In genomic region chr8:120487729-120488510, GRCm38 (mm10) we compare ENCODE assay signal across 8 mouse cellular contexts.
DNase-seq lines count a peak whose midpoint lies in the region; ATAC-seq and TF ChIP-seq lines count a peak whose summit lies in the region.

No protein-coding gene starts in this region.

- peak; percentile 17; the same call in 1 of the 2 replicates for ATAC-seq in embryonic facial prominence, embryonic 15.5 days (ENCODE audit: insufficient number of reproducible peaks, low FRiP score, low TSS enrichment, low read depth)
- ATAC-seq in heart, embryonic 14.5 days (ENCODE audit: insufficient number of reproducible peaks, insufficient read depth, low FRiP score, low read depth) = 0 out of 2 replicates have a peak, but pooled peaks have one; percentile 9
- peak; percentile 39 for ATAC-seq in liver, postnatal 0 days
- peak; percentile 54 for ATAC-seq in neural tube, embryonic 11.5 days (ENCODE audit: insufficient read depth, low FRiP score, low TSS enrichment)

- peak overlapping the region; percentile 72 to 94 (median 87) for H3K4me3 ChIP-seq in CH12.LX (replicated peaks in 1 of 3; ENCODE audit: low read depth in 2 of 3, low read length in 2 of 3, poor library complexity in 1 of 3)
- peak overlapping the region; percentile 70 for H3K4me3 ChIP-seq in bone marrow, adult 2 months (replicated peaks; ENCODE audit: control insufficient read depth, low read depth, low read length)
- peak overlapping the region; percentile 70 for H3K4me3 ChIP-seq in embryonic facial prominence, embryonic 15.5 days (replicated peaks)
- peak overlapping the region; percentile 85 to 93 for H3K4me3 ChIP-seq in heart, embryonic 14.5 days (ENCODE audit: control insufficient read depth in 1 of 2, insufficient read depth in 1 of 2, low read depth in 1 of 2, low read length in 2 of 2)
- H3K4me3 ChIP-seq in liver, postnatal 0 days (ENCODE audit: low read depth, low read length) = peak overlapping the region; percentile 89
- H3K4me3 ChIP-seq in neural tube, embryonic 11.5 days (ENCODE audit: low read depth, low read length) = peak overlapping the region; percentile 90

- peak overlapping the region; percentile 95 for H3K27ac ChIP-seq in CH12.LX (ENCODE audit: insufficient read depth, low read depth)
- H3K27ac ChIP-seq in bone marrow, adult 2 months (ENCODE audit: control insufficient read depth, insufficient read depth, low read depth, low read length, poor library complexity) = peak overlapping the region; percentile 98
- peak overlapping the region; percentile 90 for H3K27ac ChIP-seq in embryonic facial prominence, embryonic 15.5 days (replicated peaks)
- H3K27ac ChIP-seq in heart, embryonic 14.5 days (replicated peaks in 1 of 2; ENCODE audit: control insufficient read depth in 1 of 2, insufficient read depth in 1 of 2, low read depth in 2 of 2, low read length in 2 of 2) = peak overlapping the region; percentile 81 to 97
- H3K27ac ChIP-seq in liver, postnatal 0 days (ENCODE audit: low read depth) = peak overlapping the region; percentile 96
- peak overlapping the region; percentile 99 for H3K27ac ChIP-seq in neural tube, embryonic 11.5 days (ENCODE audit: low read depth, low read length)

- dilution Hi-C loops in CH12.LX (cut with MboI; ENCODE audit: extremely low pct_ligation_motif_present, extremely low pct_unique_long_range_greater_than_20kb, low sequenced_read_pairs) = no loop called here

- peak; percentile 44; the same call in 1 of the 2 replicates for TF ChIP-seq POLR2A in CH12.LX (IDR thresholded peaks at IDR 0.05; ENCODE audit: low read depth, low read length)
- TF ChIP-seq POLR2A in bone marrow, adult 2 months (IDR thresholded peaks at IDR 0.05; ENCODE audit: borderline replicate concordance, control insufficient read depth, low read depth, low read length) = peak; percentile 78; the same call in 1 of the 2 replicates

- no peaks in the 10 kb centered on the region for H3K27me3 ChIP-seq in CH12.LX (replicated peaks)
- H3K27me3 ChIP-seq in embryonic facial prominence, embryonic 15.5 days = peaks cover 7% of the 10 kb centered on the region; the same call in 1 of the 2 replicates
- H3K27me3 ChIP-seq in heart, embryonic 14.5 days (ENCODE audit: control insufficient read depth, insufficient read depth, low read length) = no peaks in the 10 kb centered on the region
- H3K27me3 ChIP-seq in liver, postnatal 0 days (ENCODE audit: insufficient read depth, low read length) = no peaks in the 10 kb centered on the region
- H3K27me3 ChIP-seq in neural tube, embryonic 11.5 days (ENCODE audit: control insufficient read depth, insufficient read depth, low read length) = no peaks in the 10 kb centered on the region

- DNase-seq in CH12.LX (ENCODE audit: extremely low read depth) = peak; percentile 75
- DNase-seq in kidney, postnatal 36 days = peak; percentile 53 to 70
- DNase-seq in liver, postnatal 0 days = peak; percentile 80
- DNase-seq in neural tube, embryonic 11.5 days (ENCODE audit: low spot score) = peak; percentile 90
- peak; percentile 68 to 73 for DNase-seq in thymus, adult 18-20 months

- no peak for TF ChIP-seq EP300 in CH12.LX (IDR thresholded peaks at IDR 0.05; ENCODE audit: low read length)
- TF ChIP-seq EP300 in liver, postnatal 0 days (IDR thresholded peaks at IDR 0.05; ENCODE audit: low read depth) = no peak

- H3K9ac ChIP-seq in CH12.LX (ENCODE audit: insufficient read depth, low read depth) = peak overlapping the region; percentile 97
- peak overlapping the region; percentile 51 for H3K9ac ChIP-seq in embryonic facial prominence, embryonic 15.5 days
- peak overlapping the region; percentile 93 for H3K9ac ChIP-seq in heart, embryonic 14.5 days (ENCODE audit: low read length)
- peak overlapping the region; percentile 90 for H3K9ac ChIP-seq in liver, postnatal 0 days (replicated peaks)
- H3K9ac ChIP-seq in neural tube, embryonic 11.5 days (ENCODE audit: low read length) = peak overlapping the region; percentile 95

- H3K9me3 ChIP-seq in CH12.LX (replicated peaks; ENCODE audit: low read length) = peaks cover 6% of the 10 kb centered on the region
- H3K9me3 ChIP-seq in embryonic facial prominence, embryonic 15.5 days (replicated peaks) = no peaks in the 10 kb centered on the region
- no peaks in the 10 kb centered on the region for H3K9me3 ChIP-seq in heart, embryonic 14.5 days (ENCODE audit: control insufficient read depth, low read length)
- H3K9me3 ChIP-seq in liver, postnatal 0 days (ENCODE audit: low read length) = no peaks in the 10 kb centered on the region
- no peaks in the 10 kb centered on the region for H3K9me3 ChIP-seq in neural tube, embryonic 11.5 days (ENCODE audit: control insufficient read depth, low read length)

- no peak for TF ChIP-seq RAD21 in CH12.LX (IDR thresholded peaks at IDR 0.05; ENCODE audit: low read depth, low read length)

- TF ChIP-seq CTCF in CH12.LX (conservative IDR thresholded peaks at IDR 0.05 in 1 of 2, IDR thresholded peaks at IDR 0.05 in 1 of 2; ENCODE audit: low read depth in 2 of 2, low read length in 2 of 2) = no peak
- no peak for TF ChIP-seq CTCF in bone marrow, adult 2 months (IDR thresholded peaks at IDR 0.05; ENCODE audit: control insufficient read depth, insufficient read depth, low read length)
- TF ChIP-seq CTCF in liver, postnatal 0 days (IDR thresholded peaks at IDR 0.05; ENCODE audit: low read depth) = no peak

- H3K36me3 ChIP-seq in CH12.LX (replicated peaks in 1 of 2; ENCODE audit: control insufficient read depth in 1 of 2, insufficient read depth in 1 of 2, low read length in 1 of 2) = peaks cover 0 to 6% of the 10 kb centered on the region in 2 experiments
- H3K36me3 ChIP-seq in embryonic facial prominence, embryonic 15.5 days = no peaks in the 10 kb centered on the region
- no peaks in the 10 kb centered on the region for H3K36me3 ChIP-seq in heart, embryonic 14.5 days (ENCODE audit: control insufficient read depth, insufficient read depth, low read length)
- H3K36me3 ChIP-seq in liver, postnatal 0 days (replicated peaks; ENCODE audit: insufficient read depth, low read length) = no peaks in the 10 kb centered on the region
- H3K36me3 ChIP-seq in neural tube, embryonic 11.5 days (ENCODE audit: control insufficient read depth, insufficient read depth, low read length) = no peaks in the 10 kb centered on the region

- H3K4me1 ChIP-seq in CH12.LX (ENCODE audit: control insufficient read depth in 1 of 2, insufficient read depth in 2 of 2) = peaks cover 36 to 59% of the 10 kb centered on the region in 2 experiments
- H3K4me1 ChIP-seq in bone marrow, adult 2 months (ENCODE audit: control insufficient read depth, insufficient read depth, low read length) = peaks cover 11% of the 10 kb centered on the region
- peaks cover 90% of the 10 kb centered on the region for H3K4me1 ChIP-seq in embryonic facial prominence, embryonic 15.5 days
- peaks cover 53 to 66% of the 10 kb centered on the region in 2 experiments for H3K4me1 ChIP-seq in heart, embryonic 14.5 days (ENCODE audit: control insufficient read depth in 2 of 2, insufficient read depth in 2 of 2, low read length in 2 of 2)
- peaks cover 54% of the 10 kb centered on the region for H3K4me1 ChIP-seq in liver, postnatal 0 days (ENCODE audit: insufficient read depth)
- peaks cover 61% of the 10 kb centered on the region for H3K4me1 ChIP-seq in neural tube, embryonic 11.5 days (ENCODE audit: control insufficient read depth, insufficient read depth, low read length)

- WGBS in bone marrow, adult 2 months = under 1% methylated on average over 53 of the region's 55 CpGs
- under 1% methylated on average over 47 of the region's 55 CpGs for WGBS in embryonic facial prominence, embryonic 15.5 days
- under 1% methylated on average over 48 of the region's 55 CpGs for WGBS in heart, embryonic 14.5 days
- 1% methylated on average over 46 of the region's 55 CpGs for WGBS in liver, postnatal 0 days (ENCODE audit: insufficient replicate concordance)
- WGBS in neural tube, embryonic 11.5 days = under 1% methylated on average over 50 of the region's 55 CpGs

- H3K79me2 ChIP-seq in CH12.LX (replicated peaks; ENCODE audit: control insufficient read depth, extremely low read depth, insufficient read depth, poor library complexity, severe bottlenecking) = peaks cover 43% of the 10 kb centered on the region

- in situ Hi-C loops in CH12.LX (cut with MboI; ENCODE audit: low pct_ligation_motif_present, low pct_unique_long_range_greater_than_20kb, low sequenced_read_pairs) = no loop called here

- H3K4me2 ChIP-seq in CH12.LX (ENCODE audit: insufficient read depth, low read depth, poor library complexity, severe bottlenecking) = peak overlapping the region; percentile 55
- H3K4me2 ChIP-seq in embryonic facial prominence, embryonic 15.5 days (replicated peaks) = peak overlapping the region; percentile 98
- H3K4me2 ChIP-seq in heart, embryonic 14.5 days (ENCODE audit: low read length) = peak overlapping the region; percentile 96
- H3K4me2 ChIP-seq in liver, postnatal 0 days (ENCODE audit: low read depth, low read length) = peak overlapping the region; percentile 93
- H3K4me2 ChIP-seq in neural tube, embryonic 11.5 days (ENCODE audit: low read depth) = peak overlapping the region; percentile 89

TF ChIP-seq in CH12.LX, 34 proteins besides CTCF, POLR2A, EP300 and RAD21 (continues in another document):
- TF ChIP-seq CHD1 (IDR thresholded peaks at IDR 0.05; ENCODE audit: low read depth, low read length) (no peak), ZNF384 (IDR thresholded peaks at IDR 0.05; ENCODE audit: low read depth, low read length) (no peak), ZKSCAN1 (IDR thresholded peaks at IDR 0.05; ENCODE audit: borderline replicate concordance, low read depth, low read length) (no peak), TCF12 (IDR thresholded peaks at IDR 0.05; ENCODE audit: low read depth, low read length) (0 out of 2 replicates have a peak, but pooled peaks have one; percentile 1), CHD2 (IDR thresholded peaks at IDR 0.05; ENCODE audit: low read length) (peak; percentile 80), HCFC1 (IDR thresholded peaks at IDR 0.05; ENCODE audit: low read depth, low read length) (peak; percentile 25; the same call in 1 of the 2 replicates), MAX (IDR thresholded peaks at IDR 0.05; ENCODE audit: low read length) (no peak), SIN3A (IDR thresholded peaks at IDR 0.05; ENCODE audit: low read length) (peak; percentile 31), ZMIZ1 (IDR thresholded peaks at IDR 0.05; ENCODE audit: low read depth, low read length) (peak; percentile 1; the same call in 1 of the 2 replicates), KAT2A (IDR thresholded peaks at IDR 0.05; ENCODE audit: insufficient replicate concordance, low read length) (no peak), MEF2A (IDR thresholded peaks at IDR 0.05; ENCODE audit: borderline replicate concordance, low read depth, low read length) (0 out of 2 replicates have a peak, but pooled peaks have one; percentile 32), E2F4 (IDR thresholded peaks at IDR 0.05; ENCODE audit: insufficient replicate concordance, low read depth, low read length) (no peak), MXI1 (IDR thresholded peaks at IDR 0.05; ENCODE audit: low read depth, low read length) (0 out of 2 replicates have a peak, but pooled peaks have one; percentile 15), TBP (conservative IDR thresholded peaks at IDR 0.05; ENCODE audit: low read depth, low read length) (no peak), IRF4 (IDR thresholded peaks at IDR 0.05; ENCODE audit: low read depth, low read length) (no peak)

Comparison
In these comparisons a context has a peak if more than half of its experiments do, and no peak if none do; other contexts are left out.
1. Peak in every context shown above with its lines: DNase-seq, ATAC-seq, H3K4me3 ChIP-seq and H3K27ac ChIP-seq.